Mouse (Mus musculus) ovary, postnatal 14 days (tissue): ENCODE measurements around the gene Ntrk3.

ENCODE experiments used
- DNase-seq: peaks from one replicate; pipeline ENCODE4 v3.0.0; 2022; ENCODE audit warnings: low spot score

The Ntrk3 gene

GRCm38 (mm10) chr7:78519689-78520088 is 218.1 kb downstream of the Ntrk3 start:
- no peak for DNase-seq

GRCm38 (mm10) chr7:78518760-78519363 is 218.9 kb downstream of the Ntrk3 start:
- DNase-seq: no peak

- no peak for DNase-seq
These were observed 222.7 kb downstream of the Ntrk3 start for GRCm38 (mm10) chr7:78515042-78515609.

- DNase-seq: no peak
These were observed 230.7 kb downstream of the Ntrk3 start for GRCm38 (mm10) chr7:78507032-78507611.

GRCm38 (mm10) chr7:78500863-78501262 is 236.9 kb downstream of the Ntrk3 start:
- DNase-seq: no peak

- DNase-seq: no peak
These were observed 237.8 kb downstream of the Ntrk3 start for GRCm38 (mm10) chr7:78499970-78500369.

GRCm38 (mm10) chr7:78498356-78498755 is 239.5 kb downstream of the Ntrk3 start:
- DNase-seq: no peak

- DNase-seq: peak; percentile 12
These were observed 240.0 kb downstream of the Ntrk3 start for GRCm38 (mm10) chr7:78497819-78498218.

- no peak for DNase-seq
These were observed 244.2 kb downstream of the Ntrk3 start for GRCm38 (mm10) chr7:78493591-78493990.

GRCm38 (mm10) chr7:78491176-78491575 is 246.6 kb downstream of the Ntrk3 start:
- no peak for DNase-seq

GRCm38 (mm10) chr7:78484290-78484689 is 253.5 kb downstream of the Ntrk3 start:
- no peak for DNase-seq

GRCm38 (mm10) chr7:78483729-78484128 is 254.1 kb downstream of the Ntrk3 start:
- no peak for DNase-seq

- no peak for DNase-seq
These were observed 254.8 kb downstream of the Ntrk3 start for GRCm38 (mm10) chr7:78483061-78483460.

GRCm38 (mm10) chr7:78478881-78479280 is 258.9 kb downstream of the Ntrk3 start:
- no peak for DNase-seq

- no peak for DNase-seq
These were observed 266.1 kb downstream of the Ntrk3 start for GRCm38 (mm10) chr7:78471755-78472154.

- DNase-seq: no peak
These were observed 266.5 kb downstream of the Ntrk3 start for GRCm38 (mm10) chr7:78471270-78471669.

GRCm38 (mm10) chr7:78462605-78463004 is 275.2 kb downstream of the Ntrk3 start:
- no peak for DNase-seq

GRCm38 (mm10) chr7:78459021-78459420 is 278.8 kb downstream of the Ntrk3 start:
- no peak for DNase-seq

GRCm38 (mm10) chr7:78451666-78452065 is 286.1 kb downstream of the Ntrk3 start:
- no peak for DNase-seq

GRCm38 (mm10) chr7:78449909-78450592 is 287.8 kb downstream of the Ntrk3 start:
- DNase-seq: no peak

- DNase-seq: no peak
These were observed 289.0 kb downstream of the Ntrk3 start for GRCm38 (mm10) chr7:78448841-78449240.

GRCm38 (mm10) chr7:78443373-78444036 is 294.3 kb downstream of the Ntrk3 start:
- DNase-seq: no peak

GRCm38 (mm10) chr7:78441706-78442105 is 296.1 kb downstream of the Ntrk3 start:
- no peak for DNase-seq
